Mouse (Mus musculus) mouse trophoblast stem cell (cell line): ENCODE data around the gene Lmna.

Experiments used
- in situ Hi-C, 2 experiments: fragments of 300-500 bp; cut with MseI, MboI; formaldehyde crosslinking; loops; 2 replicates in 1 of 2; 3 replicates in 1 of 2; pipeline ENCODE4 v1.15.1; 2025

Gene Lmna

GRCm38 (mm10) chr3:88476403-88476802, 33.4 kb downstream of the Lmna start:
- in situ Hi-C loops = no loop called here

- in situ Hi-C loops = loop anchor here in 1 of 2 experiments (5.0 kb wide), 1 partner anchor 66 kb away; no protein-coding TSS in a partner anchor
Measured at GRCm38 (mm10) chr3:88473571-88473970, 36.2 kb downstream of the Lmna start.

GRCm38 (mm10) chr3:88473020-88473419, 36.7 kb downstream of the Lmna start:
- in situ Hi-C loops = loop anchor here in 1 of 2 experiments (5.0 kb wide), 1 partner anchor 66 kb away; no protein-coding TSS in a partner anchor

- in situ Hi-C loops = loop anchor here in 1 of 2 experiments (5.0 kb wide), 1 partner anchor 64 kb away; no protein-coding TSS in a partner anchor
Measured at GRCm38 (mm10) chr3:88470943-88471479, 38.7 kb downstream of the Lmna start.

- in situ Hi-C loops = loop anchor here in 1 of 2 experiments (5.0 kb wide), 1 partner anchor 62 kb away; no protein-coding TSS in a partner anchor
Measured at GRCm38 (mm10) chr3:88469466-88469865, 40.3 kb downstream of the Lmna start.

- in situ Hi-C loops = loop anchor here in 1 of 2 experiments (5.0 kb wide), 1 partner anchor 60 kb away; no protein-coding TSS in a partner anchor
Measured at GRCm38 (mm10) chr3:88467116-88467824, 42.5 kb downstream of the Lmna start.

- in situ Hi-C loops = loop anchor here in 1 of 2 experiments (5.0 kb wide), 1 partner anchor 58 kb away; no protein-coding TSS in a partner anchor
Measured at GRCm38 (mm10) chr3:88465127-88465526, 44.6 kb downstream of the Lmna start.

- in situ Hi-C loops = no loop called here
Measured at GRCm38 (mm10) chr3:88464425-88464824, 45.3 kb downstream of the Lmna start.

- in situ Hi-C loops = no loop called here
Measured at GRCm38 (mm10) chr3:88460983-88461696, 48.6 kb downstream of the Lmna start, which contains the start of gene Sema4a. TSS of gene Sema4a (minus strand) at chr3:88461182.

- in situ Hi-C loops = no loop called here
Measured at GRCm38 (mm10) chr3:88460029-88460428, 49.7 kb downstream of the Lmna start.

GRCm38 (mm10) chr3:88458778-88459219, 51.0 kb downstream of the Lmna start:
- in situ Hi-C loops = no loop called here

GRCm38 (mm10) chr3:88456746-88457532, 52.8 kb downstream of the Lmna start:
- in situ Hi-C loops = no loop called here

GRCm38 (mm10) chr3:88456313-88456712, 53.4 kb downstream of the Lmna start:
- in situ Hi-C loops = no loop called here

- in situ Hi-C loops = no loop called here
Measured at GRCm38 (mm10) chr3:88455588-88456264, 54.0 kb downstream of the Lmna start.

GRCm38 (mm10) chr3:88454762-88455587, 54.8 kb downstream of the Lmna start:
- in situ Hi-C loops = no loop called here

- in situ Hi-C loops = no loop called here
Measured at GRCm38 (mm10) chr3:88453986-88454385, 55.8 kb downstream of the Lmna start.

- in situ Hi-C loops = no loop called here
Measured at GRCm38 (mm10) chr3:88453369-88453768, 56.4 kb downstream of the Lmna start.

- in situ Hi-C loops = no loop called here
Measured at GRCm38 (mm10) chr3:88452716-88453115, 57.0 kb downstream of the Lmna start.

- in situ Hi-C loops = no loop called here
Measured at GRCm38 (mm10) chr3:88452246-88452645, 57.5 kb downstream of the Lmna start.
